Mouse (Mus musculus) cerebellum, postnatal 14 days (tissue): ENCODE data around the gene Zscan5b.
"Not testable (repeated sequence)": the region's sequence is repeated elsewhere in the genome, so short reads cannot be mapped to it uniquely, and the experiment has no call there.

Experiments used
- DNase-seq, 2 experiments: peaks; one replicate each; pipeline ENCODE4 v3.0.0; 2021; ENCODE audit warnings: mixed read lengths in 2 of 2

The Zscan5b gene

GRCm38 (mm10) chr7:6221978-6222377, at the start of gene Zscan5b:
Gene Zscan5b (plus strand): TSS chr7:6222278.
- no peak for DNase-seq

- DNase-seq: peak in 1 of 2 experiments; percentile 75
Measured at GRCm38 (mm10) chr7:6172674-6173244, 49.3 kb upstream of the Zscan5b start.

- DNase-seq: no peak
Measured at GRCm38 (mm10) chr7:6173872-6174271, 48.2 kb upstream of the Zscan5b start.

DNA sequence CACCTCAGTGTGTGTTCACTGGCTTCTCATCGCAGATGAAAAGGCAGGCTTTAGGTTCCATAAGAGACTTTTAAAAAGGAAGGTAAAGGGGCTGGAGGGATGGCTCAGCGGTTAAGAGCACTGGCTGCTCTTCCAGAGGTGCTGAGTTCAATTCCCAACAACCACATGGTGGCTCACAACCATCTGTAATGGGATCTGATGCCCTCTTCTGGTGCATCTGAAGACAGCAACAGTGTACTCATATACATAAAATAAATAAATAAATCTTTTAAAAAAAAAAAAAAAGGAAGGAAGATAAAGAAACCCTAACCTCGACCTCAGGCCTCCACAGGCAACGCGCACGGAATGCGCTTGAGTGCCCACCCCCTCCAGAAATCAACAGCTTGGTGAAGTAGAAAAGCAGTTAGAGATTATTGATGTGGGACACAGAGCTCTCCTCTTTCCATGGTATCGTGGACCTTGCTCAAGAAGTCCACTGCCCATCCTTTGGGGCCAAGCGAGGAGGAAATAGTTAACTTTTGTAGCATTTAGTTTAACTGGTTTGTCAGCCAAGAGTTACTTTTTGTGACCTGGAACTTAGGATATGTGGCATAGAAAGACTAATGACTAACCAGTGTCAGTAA, 47.6 kb upstream of the Zscan5b start:
- DNase-seq: not testable (repeated sequence)

DNA sequence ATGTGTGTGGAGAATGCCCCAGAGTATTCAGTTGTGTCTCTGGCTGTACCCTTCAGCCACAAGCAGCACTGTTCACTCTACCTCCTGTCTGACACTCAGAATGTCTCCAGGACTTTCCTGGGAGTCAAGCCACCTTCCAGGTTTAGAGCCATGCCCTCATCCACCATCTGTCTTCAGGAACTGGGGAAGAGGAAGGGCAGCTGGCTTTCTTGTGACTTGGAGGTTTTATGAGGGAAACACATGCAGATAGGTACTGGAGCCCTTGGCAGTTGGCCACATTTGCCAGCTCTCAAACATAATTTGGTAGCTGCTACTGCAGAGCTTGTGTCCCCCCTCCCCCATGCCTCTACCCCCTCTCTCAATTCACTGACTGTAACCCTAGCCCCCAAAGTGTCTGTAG, 43.1 kb upstream of the Zscan5b start:
- peak in 1 of 2 experiments; percentile 67 for DNase-seq

DNA sequence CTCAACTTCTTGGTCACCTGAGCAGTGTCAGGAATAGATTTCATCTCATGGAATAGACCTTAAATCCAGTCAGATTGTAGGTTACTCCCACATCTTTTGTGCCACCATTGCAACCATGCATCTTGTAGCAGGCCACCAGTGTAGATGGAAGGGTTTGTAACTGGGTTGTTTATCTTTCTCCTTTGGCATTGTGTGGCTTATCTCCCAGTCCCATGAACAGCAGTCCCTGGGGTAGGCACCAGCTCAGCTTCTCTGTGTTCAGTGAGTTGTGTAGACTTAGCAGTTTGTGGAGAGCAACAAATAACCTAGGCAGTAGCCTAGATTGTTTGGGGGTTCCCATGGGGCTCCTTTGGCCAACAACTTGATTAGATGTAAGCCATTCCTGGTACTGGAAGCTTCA, 39.2 kb upstream of the Zscan5b start:
- no peak for DNase-seq

DNA sequence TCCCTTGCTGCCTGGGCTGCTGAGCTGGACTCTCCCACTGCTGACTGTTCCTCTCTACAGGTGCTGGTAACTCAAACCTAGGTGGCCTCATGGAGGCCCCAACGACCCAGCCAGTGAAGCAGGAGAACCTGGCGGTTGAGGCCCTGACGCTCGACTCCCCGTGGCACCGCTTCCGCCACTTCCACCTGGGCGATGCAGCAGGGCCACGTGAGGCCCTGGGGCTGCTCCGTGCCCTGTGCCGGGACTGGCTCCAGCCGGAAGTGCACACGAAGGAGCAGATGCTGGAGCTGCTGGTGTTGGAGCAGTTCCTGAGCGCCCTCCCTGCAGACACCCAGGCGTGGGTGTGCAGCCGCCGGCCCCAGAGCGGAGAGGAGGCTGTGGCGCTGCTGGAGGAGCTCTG, 38.3 kb upstream of the Zscan5b start:
- peak in 1 of 2 experiments; percentile 39 for DNase-seq

GRCm38 (mm10) chr7:6184521-6184920, 37.6 kb upstream of the Zscan5b start:
- peak; percentile 60 to 63 for DNase-seq

DNA sequence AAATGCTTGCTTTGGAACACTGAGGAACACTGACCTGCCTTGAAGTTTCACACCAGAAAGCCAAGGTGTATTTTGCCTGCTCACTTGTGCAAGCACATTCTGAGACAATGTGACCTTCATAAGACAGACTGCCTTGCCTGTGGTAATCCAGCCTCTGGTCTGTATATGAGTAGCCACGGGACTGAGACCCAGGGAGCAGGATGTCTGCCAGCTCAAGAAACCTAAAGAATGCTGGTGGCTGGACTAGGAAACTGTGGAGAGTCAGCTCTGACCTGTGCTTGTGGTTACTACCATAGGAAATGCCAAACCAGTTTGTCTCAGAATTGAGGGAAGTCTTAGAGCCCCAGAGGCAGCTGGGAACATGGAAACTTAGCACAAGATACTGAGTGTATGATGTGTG, 36.7 kb upstream of the Zscan5b start:
- DNase-seq: no peak

DNA sequence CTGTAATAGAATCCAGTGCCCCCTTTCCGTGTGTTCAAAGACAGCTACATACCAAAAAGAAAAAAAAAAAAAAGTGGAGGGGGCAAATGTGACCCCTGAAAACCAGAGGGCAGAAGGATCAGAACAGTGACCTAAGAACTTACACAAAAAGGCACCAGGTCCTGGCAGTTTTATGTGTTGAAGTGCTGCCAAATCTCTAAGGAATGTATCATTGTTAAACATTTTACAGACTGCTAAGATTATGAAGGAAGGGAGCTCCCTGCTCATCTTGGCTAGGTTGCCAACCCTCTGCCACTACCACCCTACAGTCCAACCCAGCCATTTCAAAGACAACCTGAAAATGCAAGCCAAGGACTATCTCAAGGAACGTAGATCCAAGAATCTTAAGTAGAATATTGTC, 35.9 kb upstream of the Zscan5b start:
- DNase-seq: no peak

GRCm38 (mm10) chr7:6186756-6187155, 35.3 kb upstream of the Zscan5b start:
- no peak for DNase-seq

- peak; percentile 35 to 43 for DNase-seq
Measured at GRCm38 (mm10) chr7:6189542-6189941, 32.5 kb upstream of the Zscan5b start.

DNA sequence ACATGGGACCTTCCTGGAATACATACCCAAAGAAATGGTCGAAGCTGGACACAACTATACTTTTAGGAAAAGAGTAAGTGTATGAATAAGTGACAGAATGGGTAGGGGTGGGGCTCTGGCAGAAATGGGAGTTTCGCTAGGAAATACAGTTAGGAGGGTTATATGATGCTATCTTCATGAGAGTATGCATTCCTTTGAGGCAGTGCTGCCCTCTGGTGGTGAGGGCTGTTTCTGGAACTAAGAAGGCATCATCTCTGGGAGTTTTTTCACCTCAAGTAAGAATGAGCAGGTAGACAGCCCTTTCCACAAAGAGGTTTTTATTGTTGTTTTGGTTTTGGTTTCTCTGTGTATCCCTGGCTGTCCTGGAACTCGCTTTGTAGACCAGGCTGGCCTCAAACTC, 30.7 kb upstream of the Zscan5b start:
- peak; percentile 86 to 93 for DNase-seq

DNA sequence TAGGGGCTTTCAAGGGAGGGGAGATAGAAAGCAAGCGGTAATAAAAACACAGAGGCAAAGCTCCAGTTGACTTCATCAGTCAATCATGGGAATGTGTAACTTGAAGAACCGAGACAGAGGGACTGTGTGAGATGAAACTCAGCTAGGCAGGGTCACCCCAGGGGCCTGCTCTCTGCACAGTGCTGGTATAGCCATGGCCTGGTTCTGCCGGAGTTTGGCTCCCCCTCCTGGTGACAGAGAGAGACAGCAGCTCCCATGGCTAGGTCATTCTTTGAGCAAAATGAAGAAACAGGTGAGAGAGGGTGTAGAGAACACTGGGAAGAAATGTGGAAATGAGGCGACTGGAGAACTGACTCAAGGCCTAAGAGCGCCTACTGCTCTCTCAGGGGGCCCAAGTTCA, 27.9 kb upstream of the Zscan5b start:
- peak; percentile 83 to 88 for DNase-seq

DNA sequence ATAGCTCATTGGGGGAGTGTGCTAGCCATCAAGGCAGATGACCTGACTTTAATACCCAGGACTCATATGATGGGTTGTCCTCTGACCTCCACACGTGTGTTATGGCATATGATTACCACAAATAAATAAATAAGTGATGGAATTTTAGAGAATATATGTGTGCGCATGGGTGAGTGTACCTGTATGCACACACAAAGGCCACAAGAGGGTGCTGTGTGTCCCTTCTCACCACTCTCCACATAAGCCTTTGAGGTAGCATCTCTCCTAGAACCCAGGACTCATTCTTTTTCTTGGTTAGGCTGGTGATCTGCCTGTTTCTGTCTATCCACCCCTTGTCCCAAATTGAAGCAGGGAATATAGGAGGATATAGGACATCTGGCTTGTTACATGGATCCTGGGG, 26.3 kb upstream of the Zscan5b start:
- DNase-seq: no peak

DNA sequence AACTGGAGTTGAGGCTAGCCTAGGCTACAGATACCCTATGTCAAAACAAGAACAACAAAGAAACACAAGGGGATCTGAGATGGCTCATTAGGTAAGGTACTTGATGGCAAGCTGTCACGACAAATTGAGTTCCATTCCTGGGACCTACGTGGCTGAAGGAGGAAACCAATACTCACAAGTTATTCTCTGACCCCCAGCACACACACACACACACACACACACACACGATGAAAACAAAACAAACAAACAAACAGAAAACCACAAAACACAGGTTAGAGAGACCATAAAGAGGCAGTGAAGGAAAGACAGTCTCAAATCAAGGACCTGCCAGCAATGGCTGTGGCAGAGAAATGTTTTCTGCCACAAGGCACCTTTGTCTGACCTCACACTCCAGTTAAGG, 25.3 kb upstream of the Zscan5b start, which contains the start of gene Galp:
Galp (plus strand) TSS at position 301 of the 400 bp plus-strand sequence.
- DNase-seq: no peak

DNA sequence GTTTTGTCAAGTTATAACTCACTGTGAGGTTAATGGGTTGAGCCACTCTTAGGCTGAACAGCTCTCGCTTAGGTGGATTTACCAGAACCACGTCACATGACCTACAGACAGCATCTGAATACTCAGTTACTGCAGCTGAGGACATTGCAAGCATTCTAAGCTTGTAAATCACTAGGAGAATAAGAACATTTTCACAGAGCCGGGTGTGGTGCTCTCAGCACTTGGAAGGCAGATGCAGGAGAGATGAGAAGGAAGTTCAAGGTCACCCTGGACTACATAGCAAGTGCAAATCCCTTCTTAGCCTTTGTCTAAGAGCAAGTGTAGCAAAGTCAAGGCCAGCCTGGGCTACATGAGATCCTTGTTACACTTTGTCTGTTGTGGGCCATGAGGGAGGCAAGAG, 17.9 kb upstream of the Zscan5b start:
- no peak for DNase-seq

DNA sequence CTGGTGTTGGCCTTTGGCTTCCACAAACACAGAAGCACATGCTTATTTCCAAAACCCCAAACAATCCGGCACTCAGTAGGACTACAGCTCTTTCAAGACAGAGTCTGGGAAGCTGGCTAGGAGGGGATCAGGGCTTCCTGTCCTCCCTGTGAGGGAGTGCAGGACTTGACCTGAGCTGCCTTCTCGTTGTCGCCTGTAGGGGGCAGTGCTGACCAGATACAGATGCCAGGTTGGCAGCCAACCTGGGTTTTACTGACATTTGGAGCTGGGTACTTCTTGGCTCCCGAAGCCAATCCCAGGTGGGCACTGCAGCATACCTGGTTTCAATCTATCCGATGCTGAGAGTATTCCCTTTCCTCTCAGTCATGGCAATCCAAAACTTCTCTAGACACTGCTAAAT, 8.9 kb upstream of the Zscan5b start:
- DNase-seq: peak; percentile 29 to 62

DNA sequence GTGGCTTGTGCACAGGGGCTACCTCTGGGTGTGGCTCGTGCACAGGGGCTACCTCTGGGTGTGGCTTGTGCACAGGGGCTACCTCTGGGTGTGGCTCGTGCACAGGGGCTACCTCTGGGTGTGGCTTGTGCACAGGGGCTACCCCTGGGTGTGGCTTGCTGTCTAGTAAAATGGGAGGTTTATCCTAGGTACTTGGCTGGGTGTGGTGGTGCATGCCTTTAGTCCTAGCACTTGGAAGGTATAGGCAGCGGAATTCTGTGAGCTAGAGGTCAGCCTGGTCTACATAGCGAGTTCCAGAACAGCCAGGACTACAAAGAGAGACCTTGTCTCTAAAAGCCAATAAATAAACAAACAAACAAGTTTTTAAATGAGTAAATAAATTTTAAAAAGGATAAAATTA, 7.4 kb upstream of the Zscan5b start:
- DNase-seq: not testable (repeated sequence)

DNA sequence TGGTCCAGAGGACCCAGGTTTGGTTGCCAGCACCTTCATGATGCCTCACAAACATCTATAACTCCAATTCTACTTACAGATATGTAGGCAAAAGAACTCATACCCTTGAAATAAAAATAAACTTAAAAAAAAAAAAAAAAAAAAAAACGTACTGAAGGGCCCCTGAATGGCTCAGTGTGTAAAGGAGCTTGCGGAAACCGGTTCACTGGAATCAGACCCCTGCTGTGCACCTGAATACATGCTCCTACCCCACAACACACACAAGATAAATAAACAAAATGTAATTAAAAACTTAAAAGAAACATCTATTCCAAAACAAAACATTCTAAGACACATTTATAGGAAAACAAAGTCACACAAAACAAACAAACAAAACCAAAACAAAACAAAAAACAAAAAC, 1.9 kb upstream of the Zscan5b start:
- no peak for DNase-seq

DNA sequence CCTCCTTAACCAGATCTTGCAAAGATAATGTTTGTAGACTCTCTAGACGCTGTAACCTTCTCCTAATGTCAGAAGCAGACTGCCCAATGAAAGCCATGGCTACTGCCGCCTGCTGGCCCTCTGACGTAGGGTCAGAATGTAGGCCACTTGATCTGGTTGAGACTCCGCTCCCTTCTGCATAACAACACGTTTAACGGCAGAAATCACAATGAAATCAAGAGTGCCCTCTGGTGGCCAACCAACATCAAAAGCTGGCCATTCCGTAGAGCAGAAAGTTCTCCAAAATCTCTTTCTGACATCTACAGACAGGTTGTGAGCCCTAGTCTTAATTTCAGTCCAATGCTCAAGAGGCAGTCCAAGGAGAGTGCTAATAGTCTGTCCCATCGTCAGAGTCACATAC, 6.4 kb downstream of the Zscan5b start:
- peak; percentile 23 to 43 for DNase-seq

- DNase-seq: peak in 1 of 2 experiments; percentile 15
Measured at GRCm38 (mm10) chr7:6239787-6240186, 17.7 kb downstream of the Zscan5b start.

DNA sequence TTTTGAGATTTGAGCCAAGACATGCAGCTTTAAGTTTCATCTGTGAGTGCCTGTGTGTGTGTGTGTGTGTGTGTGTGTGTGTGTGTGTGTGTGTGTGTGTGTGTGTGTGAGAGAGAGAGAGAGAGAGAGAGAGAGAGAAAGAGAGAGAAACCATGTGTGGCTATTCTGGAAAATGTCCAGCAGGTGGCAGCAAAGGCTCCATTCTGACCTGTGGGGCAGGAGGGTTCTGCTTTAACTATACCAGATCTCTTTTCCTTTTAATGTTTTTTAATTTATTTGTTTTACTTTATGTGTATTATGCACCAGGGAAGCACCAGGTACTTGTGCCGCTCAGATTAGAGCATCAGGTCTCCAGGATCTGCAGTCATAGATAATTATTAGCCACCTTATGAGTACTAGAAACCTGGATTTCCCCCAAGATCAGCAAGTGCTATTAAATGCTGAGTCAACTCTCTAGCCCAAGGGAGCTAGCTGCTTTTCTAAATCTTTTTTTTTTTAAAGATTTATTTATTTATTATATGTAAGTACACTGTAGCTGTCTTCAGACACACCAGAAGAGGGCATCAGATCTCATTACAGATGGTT, 18.9 kb downstream of the Zscan5b start:
- DNase-seq: peak; percentile 66 to 73
